13 mouse cellular contexts compared by ENCODE assay signal in the genomic region with DNA sequence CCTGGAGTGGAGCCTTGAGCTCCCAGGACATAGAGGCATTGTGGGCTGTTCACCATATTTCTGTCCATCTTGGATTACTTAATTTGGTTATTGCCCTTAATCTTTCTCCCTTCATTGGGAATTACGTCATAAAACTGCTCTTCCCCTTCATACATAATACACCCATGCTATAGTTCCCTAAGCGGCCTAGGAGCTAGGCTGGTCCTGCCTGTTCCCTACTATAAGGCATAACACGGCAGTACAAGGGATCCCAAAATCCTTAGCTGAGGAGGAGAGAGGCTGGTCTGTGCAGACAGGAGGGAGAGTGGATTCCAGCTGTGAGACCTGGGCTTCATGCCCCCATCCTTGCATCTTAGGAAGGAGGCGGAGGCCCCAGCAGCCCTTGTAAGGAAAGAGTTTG. TPM values are rescaled to one million over a fixed set of nuclear protein-coding genes. Genes with fewer than 3 reads are reported as not detected.
DNase-seq lines count a peak whose midpoint lies in the region; ATAC-seq and TF ChIP-seq lines count a peak whose summit lies in the region.
"Had no signal": no experiment of that assay in that cellular context is flagged by ENCODE, and none has a peak within 500 bp of the region (broad histone marks: within the 10 kb centered on the region; RNA-seq: fewer than 3 reads in every experiment).

No protein-coding gene starts in this region.

- H3K79me2 ChIP-seq in CH12.LX (replicated peaks; ENCODE audit: control insufficient read depth, extremely low read depth, insufficient read depth, poor library complexity, severe bottlenecking): peaks cover 61% of the 10 kb centered on the region

- DNase-seq in forebrain, postnatal 0 days: no peak
- DNase-seq in intestine, embryonic 14.5 days (ENCODE audit: low spot score): no peak
- no peak for DNase-seq in CH12.LX (ENCODE audit: extremely low read depth)
- no peak for DNase-seq in spleen, adult 12 weeks (ENCODE audit: low spot score)
- DNase-seq in thymus, adult 2 months: no peak
- DNase-seq: kidney, adult 18-20 months; right cerebral cortex, postnatal 4 days had no signal

- no peak for TF ChIP-seq CTCF in forebrain, postnatal 0 days (IDR thresholded peaks at IDR 0.05; ENCODE audit: low read depth)
- TF ChIP-seq CTCF in CH12.LX (conservative IDR thresholded peaks at IDR 0.05 in 1 of 2, IDR thresholded peaks at IDR 0.05 in 1 of 2; ENCODE audit: low read depth in 2 of 2, low read length in 2 of 2): no peak
- TF ChIP-seq CTCF in thymus, adult 2 months (IDR thresholded peaks at IDR 0.05; ENCODE audit: borderline replicate concordance, control insufficient read depth, extremely low read depth, insufficient read depth, low read length, poor library complexity): no peak

- H3K4me2 ChIP-seq in forebrain, embryonic 15.5 days (replicated peaks): no peak overlapping the region
- no peak overlapping the region for H3K4me2 ChIP-seq in forebrain, postnatal 0 days (ENCODE audit: low read depth)
- H3K4me2 ChIP-seq in intestine, embryonic 14.5 days (ENCODE audit: low read length): no peak overlapping the region
- H3K4me2 ChIP-seq in intestine, embryonic 16.5 days (ENCODE audit: low read depth, low read length): no peak overlapping the region
- no peak overlapping the region; the same call in 1 of the 2 replicates for H3K4me2 ChIP-seq in CH12.LX (ENCODE audit: insufficient read depth, low read depth, poor library complexity, severe bottlenecking)
- H3K4me2 ChIP-seq in embryonic facial prominence, embryonic 12.5 days (replicated peaks): no peak overlapping the region
- H3K4me2 ChIP-seq: liver, embryonic 15.5 days; stomach, embryonic 15.5 days had no signal

- 0 out of 2 replicates have a peak overlapping the region, but pooled peaks have one; percentile 12 for H3K9ac ChIP-seq in forebrain, embryonic 15.5 days (replicated peaks)
- no peak overlapping the region for H3K9ac ChIP-seq in forebrain, postnatal 0 days
- H3K9ac ChIP-seq in intestine, embryonic 14.5 days (ENCODE audit: low read length): no peak overlapping the region
- H3K9ac ChIP-seq in intestine, embryonic 16.5 days (ENCODE audit: low read depth, low read length): no peak overlapping the region
- peak overlapping the region; percentile 33; the same call in 1 of the 2 replicates for H3K9ac ChIP-seq in CH12.LX (ENCODE audit: insufficient read depth, low read depth)
- H3K9ac ChIP-seq in embryonic facial prominence, embryonic 12.5 days: no peak overlapping the region
- H3K9ac ChIP-seq: liver, embryonic 15.5 days; stomach, embryonic 15.5 days had no signal

- no peaks in the 10 kb centered on the region for H3K27me3 ChIP-seq in forebrain, embryonic 15.5 days
- no peaks in the 10 kb centered on the region for H3K27me3 ChIP-seq in forebrain, postnatal 0 days (ENCODE audit: insufficient read depth, low read length)
- H3K27me3 ChIP-seq in intestine, embryonic 14.5 days (replicated peaks; ENCODE audit: control insufficient read depth, insufficient read depth, low read length): no peaks in the 10 kb centered on the region
- no peaks in the 10 kb centered on the region for H3K27me3 ChIP-seq in intestine, embryonic 16.5 days (replicated peaks; ENCODE audit: control insufficient read depth, insufficient read depth, low read length)
- H3K27me3 ChIP-seq in CH12.LX (replicated peaks): no peaks in the 10 kb centered on the region
- H3K27me3 ChIP-seq in embryonic facial prominence, embryonic 12.5 days: no peaks in the 10 kb centered on the region
- H3K27me3 ChIP-seq in thymus, adult 2 months (ENCODE audit: control insufficient read depth, insufficient read depth, low read length): no peaks in the 10 kb centered on the region
- H3K27me3 ChIP-seq: liver, embryonic 15.5 days; stomach, embryonic 15.5 days had no signal

- H3K27ac ChIP-seq in forebrain, embryonic 15.5 days (replicated peaks): no peak overlapping the region
- H3K27ac ChIP-seq in forebrain, postnatal 0 days (ENCODE audit: low read depth, low read length): no peak overlapping the region
- peak overlapping the region; percentile 10; the same call in 1 of the 2 replicates for H3K27ac ChIP-seq in intestine, embryonic 14.5 days (ENCODE audit: low read depth)
- H3K27ac ChIP-seq in intestine, embryonic 16.5 days (ENCODE audit: low read length): no peak overlapping the region
- H3K27ac ChIP-seq in CH12.LX (ENCODE audit: insufficient read depth, low read depth): peak overlapping the region; percentile 65
- 0 out of 2 replicates have a peak overlapping the region, but pooled peaks have one; percentile 33 for H3K27ac ChIP-seq in embryonic facial prominence, embryonic 12.5 days
- no peak overlapping the region for H3K27ac ChIP-seq in thymus, adult 2 months (ENCODE audit: control insufficient read depth, insufficient read depth, low read length)
- H3K27ac ChIP-seq: liver, embryonic 15.5 days; stomach, embryonic 15.5 days had no signal

- TF ChIP-seq POLR2A in CH12.LX (IDR thresholded peaks at IDR 0.05; ENCODE audit: low read depth, low read length): no peak
- no peak for TF ChIP-seq POLR2A in thymus, adult 2 months (IDR thresholded peaks at IDR 0.05; ENCODE audit: control insufficient read depth, extremely low read depth, insufficient read depth, low read length, poor library complexity)

- no peak overlapping the region for H3K4me3 ChIP-seq in forebrain, embryonic 15.5 days
- no peak overlapping the region for H3K4me3 ChIP-seq in forebrain, postnatal 0 days (ENCODE audit: low read depth, low read length)
- H3K4me3 ChIP-seq in intestine, embryonic 14.5 days (ENCODE audit: low read depth, low read length): no peak overlapping the region
- no peak overlapping the region for H3K4me3 ChIP-seq in intestine, embryonic 16.5 days (ENCODE audit: low read length)
- peak overlapping the region in 2 of 3 experiments; percentile 22 to 49 for H3K4me3 ChIP-seq in CH12.LX (replicated peaks in 1 of 3; ENCODE audit: low read depth in 2 of 3, low read length in 2 of 3, poor library complexity in 1 of 3)
- no peak overlapping the region for H3K4me3 ChIP-seq in embryonic facial prominence, embryonic 12.5 days
- H3K4me3 ChIP-seq in thymus, adult 2 months (ENCODE audit: control insufficient read depth, insufficient read depth, low read length): no peak overlapping the region
- H3K4me3 ChIP-seq: liver, embryonic 15.5 days; stomach, embryonic 15.5 days had no signal

- no peak for TF ChIP-seq RAD21 in CH12.LX (IDR thresholded peaks at IDR 0.05; ENCODE audit: low read depth, low read length)

- in situ Hi-C loops in CH12.LX (cut with MboI; ENCODE audit: low pct_ligation_motif_present, low pct_unique_long_range_greater_than_20kb, low sequenced_read_pairs): no loop called here

- peaks cover 97% of the 10 kb centered on the region for H3K36me3 ChIP-seq in forebrain, embryonic 15.5 days
- peaks cover 96% of the 10 kb centered on the region for H3K36me3 ChIP-seq in forebrain, postnatal 0 days (ENCODE audit: insufficient read depth)
- H3K36me3 ChIP-seq in intestine, embryonic 14.5 days (ENCODE audit: control insufficient read depth, insufficient read depth, low read length): peaks cover 95% of the 10 kb centered on the region
- peaks cover 74% of the 10 kb centered on the region for H3K36me3 ChIP-seq in intestine, embryonic 16.5 days (ENCODE audit: control insufficient read depth, insufficient read depth, low read length)
- peaks cover 91 to 97% of the 10 kb centered on the region in 2 experiments for H3K36me3 ChIP-seq in CH12.LX (replicated peaks in 1 of 2; ENCODE audit: control insufficient read depth in 1 of 2, insufficient read depth in 1 of 2, low read length in 1 of 2)
- peaks cover 96% of the 10 kb centered on the region for H3K36me3 ChIP-seq in embryonic facial prominence, embryonic 12.5 days
- peaks cover 96% of the 10 kb centered on the region for H3K36me3 ChIP-seq in thymus, adult 2 months (ENCODE audit: control insufficient read depth, insufficient read depth, low read length)

- WGBS in forebrain, embryonic 15.5 days: 85% methylated on average over 4 of the region's 4 CpGs
- 78% methylated on average over 4 of the region's 4 CpGs for WGBS in forebrain, postnatal 0 days
- 82% methylated on average over 4 of the region's 4 CpGs for WGBS in intestine, embryonic 14.5 days
- 69% methylated on average over 4 of the region's 4 CpGs for WGBS in intestine, embryonic 16.5 days
- WGBS in embryonic facial prominence, embryonic 12.5 days: 76% methylated on average over 4 of the region's 4 CpGs
- 90% methylated on average over 4 of the region's 4 CpGs for WGBS in thymus, adult 2 months

- dilution Hi-C loops in CH12.LX (cut with MboI; ENCODE audit: extremely low pct_ligation_motif_present, extremely low pct_unique_long_range_greater_than_20kb, low sequenced_read_pairs): no loop called here

- ATAC-seq in forebrain, embryonic 15.5 days (replicated peaks): no peak
- ATAC-seq in forebrain, postnatal 0 days: no peak
- ATAC-seq in intestine, embryonic 14.5 days (replicated peaks; ENCODE audit: low FRiP score, low TSS enrichment, low read depth): no peak
- ATAC-seq in intestine, embryonic 16.5 days: no peak
- ATAC-seq in embryonic facial prominence, embryonic 12.5 days (ENCODE audit: insufficient number of reproducible peaks, insufficient read depth, low FRiP score, low TSS enrichment): no peak

- H3K4me1 ChIP-seq in forebrain, embryonic 15.5 days: peaks cover 35% of the 10 kb centered on the region
- 0 out of 2 replicates have a peak, but pooled peaks cover under 1% of the 10 kb centered on the region for H3K4me1 ChIP-seq in forebrain, postnatal 0 days (ENCODE audit: insufficient read depth)
- peaks cover 22% of the 10 kb centered on the region for H3K4me1 ChIP-seq in intestine, embryonic 14.5 days (replicated peaks; ENCODE audit: control insufficient read depth, insufficient read depth, low read length)
- H3K4me1 ChIP-seq in intestine, embryonic 16.5 days (ENCODE audit: control insufficient read depth, insufficient read depth, low read length): peaks cover 79% of the 10 kb centered on the region
- H3K4me1 ChIP-seq in CH12.LX (ENCODE audit: control insufficient read depth in 1 of 2, insufficient read depth in 2 of 2): peaks cover 40 to 95% of the 10 kb centered on the region in 2 experiments
- peaks cover 32% of the 10 kb centered on the region for H3K4me1 ChIP-seq in embryonic facial prominence, embryonic 12.5 days
- H3K4me1 ChIP-seq in thymus, adult 2 months (replicated peaks; ENCODE audit: control insufficient read depth, insufficient read depth, low read length): peaks cover 26% of the 10 kb centered on the region

- TF ChIP-seq EP300 in CH12.LX (IDR thresholded peaks at IDR 0.05; ENCODE audit: low read length): no peak

- H3K9me3 ChIP-seq in forebrain, embryonic 15.5 days: no peaks in the 10 kb centered on the region
- no peaks in the 10 kb centered on the region for H3K9me3 ChIP-seq in forebrain, postnatal 0 days (ENCODE audit: low read length)
- no peaks in the 10 kb centered on the region for H3K9me3 ChIP-seq in intestine, embryonic 14.5 days (ENCODE audit: control insufficient read depth, low read length)
- H3K9me3 ChIP-seq in intestine, embryonic 16.5 days (ENCODE audit: control insufficient read depth, low read length): no peaks in the 10 kb centered on the region
- no peaks in the 10 kb centered on the region for H3K9me3 ChIP-seq in CH12.LX (replicated peaks; ENCODE audit: low read length)
- H3K9me3 ChIP-seq in embryonic facial prominence, embryonic 12.5 days: no peaks in the 10 kb centered on the region
- H3K9me3 ChIP-seq: liver, embryonic 15.5 days; stomach, embryonic 15.5 days had no signal

RNA-seq across cellular contexts. Expression of gene Ech1, which starts 7.1 kb away (rescaled TPM):
- 85.2 and 86.5 TPM in 2 replicates for polyA plus RNA-seq in forebrain, embryonic 15.5 days (2015; fragmentation: Nextera tagmentation; extraction: Ambion mirVana)
- total RNA-seq in forebrain, postnatal 0 days (2014; rRNA removed): 79.6 and 88.3 TPM in 2 replicates
- polyA plus RNA-seq in forebrain, postnatal 0 days (2015; fragmentation: Nextera tagmentation; extraction: Ambion mirVana): 101 and 110 TPM in 2 replicates
- 188 and 194 TPM in 2 replicates for polyA plus RNA-seq in intestine, embryonic 14.5 days (2014; fragmentation: Nextera tagmentation; extraction: Ambion mirVana)
- 347 and 378 TPM in 2 replicates for polyA plus RNA-seq in intestine, embryonic 16.5 days (2015; fragmentation: Nextera tagmentation; extraction: Ambion mirVana)
- total RNA-seq in CH12.LX (2012; rRNA removed) (103 and 124 TPM in 2 replicates), CH12.LX (2014; rRNA removed) (119 and 121 TPM in 2 replicates)
- polyA plus RNA-seq in CH12.LX (2012; ENCODE audit: insufficient read length, low read depth): 65.1 and 67.6 TPM in 2 replicates
- 117 and 128 TPM in 2 replicates for polyA plus RNA-seq in embryonic facial prominence, embryonic 12.5 days (2016; fragmentation: Nextera tagmentation; extraction: Ambion mirVana)
- 287 and 359 TPM in 2 replicates for polyA plus RNA-seq in thymus, adult 2 months (2012; rRNA removed)

RNA-seq across cellular contexts. Expression of gene Hnrnpl, which starts 9.6 kb away (rescaled TPM):
- 231 and 243 TPM in 2 replicates for polyA plus RNA-seq in forebrain, embryonic 15.5 days (2015; fragmentation: Nextera tagmentation; extraction: Ambion mirVana)
- total RNA-seq in forebrain, postnatal 0 days (2014; rRNA removed): 261 and 264 TPM in 2 replicates
- 172 TPM in 2 replicates for polyA plus RNA-seq in forebrain, postnatal 0 days (2015; fragmentation: Nextera tagmentation; extraction: Ambion mirVana)
- 232 and 241 TPM in 2 replicates for polyA plus RNA-seq in intestine, embryonic 14.5 days (2014; fragmentation: Nextera tagmentation; extraction: Ambion mirVana)
- 142 and 146 TPM in 2 replicates for polyA plus RNA-seq in intestine, embryonic 16.5 days (2015; fragmentation: Nextera tagmentation; extraction: Ambion mirVana)
- total RNA-seq in CH12.LX (2012; rRNA removed) (296 and 342 TPM in 2 replicates), CH12.LX (2014; rRNA removed) (365 and 371 TPM in 2 replicates)
- polyA plus RNA-seq in CH12.LX (2012; ENCODE audit: insufficient read length, low read depth): 640 and 645 TPM in 2 replicates
- polyA plus RNA-seq in embryonic facial prominence, embryonic 12.5 days (2016; fragmentation: Nextera tagmentation; extraction: Ambion mirVana): 372 and 383 TPM in 2 replicates
- 562 and 568 TPM in 2 replicates for polyA plus RNA-seq in thymus, adult 2 months (2012; rRNA removed)

RNA-seq across cellular contexts. Expression of gene Lgals4, which starts 15.7 kb away (rescaled TPM):
- polyA plus RNA-seq in forebrain, embryonic 15.5 days (2015; fragmentation: Nextera tagmentation; extraction: Ambion mirVana): 4.2 and 4.9 TPM in 2 replicates
- 2.4 and 5.2 TPM in 2 replicates for total RNA-seq in forebrain, postnatal 0 days (2014; rRNA removed)
- polyA plus RNA-seq in forebrain, postnatal 0 days (2015; fragmentation: Nextera tagmentation; extraction: Ambion mirVana): 3.3 and 3.5 TPM in 2 replicates
- 604 and 737 TPM in 2 replicates for polyA plus RNA-seq in intestine, embryonic 14.5 days (2014; fragmentation: Nextera tagmentation; extraction: Ambion mirVana)
- polyA plus RNA-seq in intestine, embryonic 16.5 days (2015; fragmentation: Nextera tagmentation; extraction: Ambion mirVana): 2,407 and 2,590 TPM in 2 replicates
- total RNA-seq in CH12.LX (2012; rRNA removed): 3.9 and 7.0 TPM in 2 replicates
- total RNA-seq in CH12.LX (2014; rRNA removed): 2.6 and 3.6 TPM in 2 replicates
- polyA plus RNA-seq in CH12.LX (2012; ENCODE audit: insufficient read length, low read depth): 6.5 and 7.2 TPM in 2 replicates
- 5.4 and 7.3 TPM in 2 replicates for polyA plus RNA-seq in embryonic facial prominence, embryonic 12.5 days (2016; fragmentation: Nextera tagmentation; extraction: Ambion mirVana)
- polyA plus RNA-seq in thymus, adult 2 months (2012; rRNA removed): 23.2 and 29.7 TPM in 2 replicates

RNA-seq across cellular contexts. Expression of gene Rinl, which starts 29.2 kb away (rescaled TPM):
- 1.8 and 2.5 TPM in 2 replicates for polyA plus RNA-seq in forebrain, embryonic 15.5 days (2015; fragmentation: Nextera tagmentation; extraction: Ambion mirVana)
- 2.1 and 2.2 TPM in 2 replicates for total RNA-seq in forebrain, postnatal 0 days (2014; rRNA removed)
- polyA plus RNA-seq in forebrain, postnatal 0 days (2015; fragmentation: Nextera tagmentation; extraction: Ambion mirVana): 1.6 TPM in 2 replicates
- polyA plus RNA-seq in intestine, embryonic 14.5 days (2014; fragmentation: Nextera tagmentation; extraction: Ambion mirVana): 3.5 and 4.3 TPM in 2 replicates
- polyA plus RNA-seq in intestine, embryonic 16.5 days (2015; fragmentation: Nextera tagmentation; extraction: Ambion mirVana): 5.2 and 5.9 TPM in 2 replicates
- total RNA-seq in CH12.LX (2012; rRNA removed): 60.9 and 65.5 TPM in 2 replicates
- total RNA-seq in CH12.LX (2014; rRNA removed): 41.5 and 46.1 TPM in 2 replicates
- 60.6 and 61.8 TPM in 2 replicates for polyA plus RNA-seq in CH12.LX (2012; ENCODE audit: insufficient read length, low read depth)
- polyA plus RNA-seq in embryonic facial prominence, embryonic 12.5 days (2016; fragmentation: Nextera tagmentation; extraction: Ambion mirVana): 2.2 and 2.8 TPM in 2 replicates
- polyA plus RNA-seq in thymus, adult 2 months (2012; rRNA removed): 91.9 and 93.7 TPM in 2 replicates

RNA-seq across cellular contexts. Expression of gene Lgals7, which starts 45.7 kb away (rescaled TPM):
- polyA plus RNA-seq in forebrain, embryonic 15.5 days (2015; fragmentation: Nextera tagmentation; extraction: Ambion mirVana): 2.6 and 3.5 TPM in 2 replicates
- 2.8 and 10.4 TPM in 2 replicates for total RNA-seq in forebrain, postnatal 0 days (2014; rRNA removed)
- 3.5 and 3.8 TPM in 2 replicates for polyA plus RNA-seq in forebrain, postnatal 0 days (2015; fragmentation: Nextera tagmentation; extraction: Ambion mirVana)
- polyA plus RNA-seq in intestine, embryonic 14.5 days (2014; fragmentation: Nextera tagmentation; extraction: Ambion mirVana): 0.42 and 0.58 TPM in 2 replicates
- polyA plus RNA-seq in intestine, embryonic 16.5 days (2015; fragmentation: Nextera tagmentation; extraction: Ambion mirVana): 0.56 and 0.97 TPM in 2 replicates
- total RNA-seq in CH12.LX (2012; rRNA removed) (not detected in 2 replicates), CH12.LX (2014; rRNA removed) (not detected in 2 replicates)
- polyA plus RNA-seq in CH12.LX (2012; ENCODE audit: insufficient read length, low read depth): not detected in 2 replicates
- polyA plus RNA-seq in embryonic facial prominence, embryonic 12.5 days (2016; fragmentation: Nextera tagmentation; extraction: Ambion mirVana): 2.4 and 4.2 TPM in 2 replicates
- 13.0 and 15.5 TPM in 2 replicates for polyA plus RNA-seq in thymus, adult 2 months (2012; rRNA removed)
- total RNA-seq: granulocyte monocyte progenitor cell, adult 5-6 weeks had no signal

Comparison
In these comparisons a context has a peak if more than half of its experiments do, and no peak if none do; other contexts are left out.
1. H3K27ac ChIP-seq: peak in intestine, embryonic 14.5 days (single experiment), CH12.LX (single experiment) and embryonic facial prominence, embryonic 12.5 days (single experiment); none in forebrain, embryonic 15.5 days (single experiment), forebrain, postnatal 0 days (single experiment), intestine, embryonic 16.5 days (single experiment) and thymus, adult 2 months (single experiment).
2. H3K9ac ChIP-seq: peak in forebrain, embryonic 15.5 days (single experiment) and CH12.LX (single experiment); none in forebrain, postnatal 0 days (single experiment), intestine, embryonic 14.5 days (single experiment), intestine, embryonic 16.5 days (single experiment) and embryonic facial prominence, embryonic 12.5 days (single experiment).
3. H3K4me3 ChIP-seq: peak in CH12.LX (2 of 3); none in forebrain, embryonic 15.5 days (single experiment), forebrain, postnatal 0 days (single experiment), intestine, embryonic 14.5 days (single experiment), intestine, embryonic 16.5 days (single experiment), embryonic facial prominence, embryonic 12.5 days (single experiment) and thymus, adult 2 months (single experiment).
4. RNA of gene Lgals4, which starts 15.7 kb away (polyA plus RNA-seq): 2,407 to 2,590 TPM in intestine, embryonic 16.5 days and 604 to 737 TPM in intestine, embryonic 14.5 days; 23.2 to 29.7 TPM in thymus, adult 2 months, 6.5 to 7.2 TPM in CH12.LX, 5.4 to 7.3 TPM in embryonic facial prominence, embryonic 12.5 days, 4.2 to 4.9 TPM in forebrain, embryonic 15.5 days and 3.3 to 3.5 TPM in forebrain, postnatal 0 days; every median in the first group is over 10 times any median in the second.